Mouse (Mus musculus): Measurements from ENCODE around the gene Kiss1. TPM values are rescaled to one million over a fixed set of nuclear protein-coding genes. Genes with fewer than 3 reads are reported as not detected.

The Kiss1 gene
- total and polyA plus RNA-seq, 3 experiments = not detected

DNA sequence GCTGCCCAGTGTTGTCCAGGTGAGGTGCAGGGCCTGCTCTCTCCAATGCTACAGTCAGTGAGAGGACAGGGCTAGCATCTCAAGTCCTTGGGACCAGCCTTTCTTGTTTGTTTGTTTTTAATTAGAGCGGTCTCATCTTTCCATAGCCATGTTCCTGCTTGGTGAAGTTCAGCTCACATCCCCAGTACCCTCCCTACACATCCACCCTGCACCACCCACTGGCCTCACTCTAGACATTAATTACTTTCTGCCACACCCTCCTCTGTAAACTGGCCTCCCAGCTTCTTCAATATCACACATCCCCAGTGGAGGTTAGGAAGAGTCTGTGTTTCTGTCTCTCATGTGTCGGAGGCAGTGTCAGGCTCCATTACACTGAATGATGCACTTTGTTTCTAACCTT is 22.7 kb downstream of the Kiss1 start:
- H3K4me3 ChIP-seq (replicated peaks in 1 of 3; ENCODE audit: low read depth in 2 of 3, low read length in 2 of 3, poor library complexity in 1 of 3) = no peak overlapping the region
- TF ChIP-seq USF1 (IDR thresholded peaks at IDR 0.05; ENCODE audit: low read depth, low read length) = no peak
- TF ChIP-seq NRF1 (IDR thresholded peaks at IDR 0.05; ENCODE audit: low read depth, low read length) = no peak
- no peak for TF ChIP-seq MAZ (IDR thresholded peaks at IDR 0.05; ENCODE audit: low read depth, low read length)
- no peak for TF ChIP-seq MAFK (IDR thresholded peaks at IDR 0.05; ENCODE audit: insufficient replicate concordance, low read length)
- no peak for TF ChIP-seq E2F4 (IDR thresholded peaks at IDR 0.05; ENCODE audit: insufficient replicate concordance, low read depth, low read length)
- in situ Hi-C loops (cut with MboI; ENCODE audit: low pct_ligation_motif_present, low pct_unique_long_range_greater_than_20kb, low sequenced_read_pairs) = no loop called here

GRCm38 (mm10) chr1:133346531-133346930 is 24.9 kb downstream of the Kiss1 start:
- H3K4me2 ChIP-seq (ENCODE audit: insufficient read depth, low read depth, poor library complexity, severe bottlenecking) = no peak overlapping the region
- peaks cover 20 to 22% of the 10 kb centered on the region in 2 experiments for H3K4me1 ChIP-seq (ENCODE audit: control insufficient read depth in 1 of 2, insufficient read depth in 2 of 2)
- no peak overlapping the region for H3K4me3 ChIP-seq (replicated peaks in 1 of 3; ENCODE audit: low read depth in 2 of 3, low read length in 2 of 3, poor library complexity in 1 of 3)
- no peak overlapping the region for H3K9ac ChIP-seq (ENCODE audit: insufficient read depth, low read depth)
- in situ Hi-C loops (cut with MboI; ENCODE audit: low pct_ligation_motif_present, low pct_unique_long_range_greater_than_20kb, low sequenced_read_pairs) = no loop called here
- no peaks in the 10 kb centered on the region for H3K79me2 ChIP-seq (replicated peaks; ENCODE audit: control insufficient read depth, extremely low read depth, insufficient read depth, poor library complexity, severe bottlenecking)
- no peak overlapping the region for H3K27ac ChIP-seq (ENCODE audit: insufficient read depth, low read depth)
- peaks cover 52% of the 10 kb centered on the region for H3K27me3 ChIP-seq (replicated peaks)
- TF ChIP-seq MAFK (IDR thresholded peaks at IDR 0.05; ENCODE audit: insufficient replicate concordance, low read length) (no peak), E2F4 (IDR thresholded peaks at IDR 0.05; ENCODE audit: insufficient replicate concordance, low read depth, low read length) (no peak), NELFE (IDR thresholded peaks at IDR 0.05; ENCODE audit: low read depth, low read length) (no peak), SMC3 (IDR thresholded peaks at IDR 0.05; ENCODE audit: low read depth, low read length) (no peak), UBTF (IDR thresholded peaks at IDR 0.05; ENCODE audit: low read depth, low read length) (no peak), BHLHE40 (IDR thresholded peaks at IDR 0.05; ENCODE audit: low read depth, low read length) (no peak), EP300 (IDR thresholded peaks at IDR 0.05; ENCODE audit: low read length) (no peak), MYC (IDR thresholded peaks at IDR 0.05; ENCODE audit: low read depth, low read length) (no peak), POLR2A (IDR thresholded peaks at IDR 0.05; ENCODE audit: low read depth, low read length) (no peak), TBP (conservative IDR thresholded peaks at IDR 0.05; ENCODE audit: low read depth, low read length) (no peak), TCF12 (IDR thresholded peaks at IDR 0.05; ENCODE audit: low read depth, low read length) (no peak), IRF4 (IDR thresholded peaks at IDR 0.05; ENCODE audit: low read depth, low read length) (no peak), CHD1 (IDR thresholded peaks at IDR 0.05; ENCODE audit: low read depth, low read length) (no peak), USF2 (conservative IDR thresholded peaks at IDR 0.05; ENCODE audit: low read depth, low read length) (no peak), MAX (IDR thresholded peaks at IDR 0.05; ENCODE audit: low read length) (no peak), JUND (conservative IDR thresholded peaks at IDR 0.05; ENCODE audit: low read depth, low read length) (no peak), PAX5 (IDR thresholded peaks at IDR 0.05; ENCODE audit: low read length) (no peak), ELF1 (IDR thresholded peaks at IDR 0.05; ENCODE audit: low read depth, low read length) (no peak), RAD21 (IDR thresholded peaks at IDR 0.05; ENCODE audit: low read depth, low read length) (no peak), ZNF384 (IDR thresholded peaks at IDR 0.05; ENCODE audit: low read depth, low read length) (no peak)
- dilution Hi-C loops (cut with MboI; ENCODE audit: extremely low pct_ligation_motif_present, extremely low pct_unique_long_range_greater_than_20kb, low sequenced_read_pairs) = no loop called here
- no peaks in the 10 kb centered on the region for H3K36me3 ChIP-seq (replicated peaks in 1 of 2; ENCODE audit: control insufficient read depth in 1 of 2, insufficient read depth in 1 of 2, low read length in 1 of 2)
- DNase-seq (ENCODE audit: extremely low read depth) = no peak
- no peaks in the 10 kb centered on the region for H3K9me3 ChIP-seq (replicated peaks; ENCODE audit: low read length)

More for the DNA sequence above, 22.7 kb downstream of the Kiss1 start:
- Histone ChIP-seq H3K4me1 (ENCODE audit: control insufficient read depth in 1 of 2, insufficient read depth in 2 of 2) (peaks cover 18 to 22% of the 10 kb centered on the region in 2 experiments), H3K27me3 (replicated peaks) (peaks cover 46% of the 10 kb centered on the region), H3K9me3 (replicated peaks; ENCODE audit: low read length) (no peaks in the 10 kb centered on the region), H3K79me2 (replicated peaks; ENCODE audit: control insufficient read depth, extremely low read depth, insufficient read depth, poor library complexity, severe bottlenecking) (no peaks in the 10 kb centered on the region), H3K9ac (ENCODE audit: insufficient read depth, low read depth) (no peak overlapping the region), H3K27ac (ENCODE audit: insufficient read depth, low read depth) (no peak overlapping the region), H3K4me2 (ENCODE audit: insufficient read depth, low read depth, poor library complexity, severe bottlenecking) (no peak overlapping the region), H3K36me3 (replicated peaks in 1 of 2; ENCODE audit: control insufficient read depth in 1 of 2, insufficient read depth in 1 of 2, low read length in 1 of 2) (no peaks in the 10 kb centered on the region)
- dilution Hi-C loops (cut with MboI; ENCODE audit: extremely low pct_ligation_motif_present, extremely low pct_unique_long_range_greater_than_20kb, low sequenced_read_pairs) = no loop called here
- no peak for DNase-seq (ENCODE audit: extremely low read depth)

Data from CH12.LX (cell line).